24 mouse cellular contexts compared by ENCODE assay signal in genomic region chr15:97112452-97113200, GRCm38 (mm10). TPM values are rescaled to one million over a fixed set of nuclear protein-coding genes. Genes with fewer than 3 reads are reported as not detected.
DNase-seq lines count a peak whose midpoint lies in the region; ATAC-seq and TF ChIP-seq lines count a peak whose summit lies in the region.
"Had no signal": no experiment of that assay in that cellular context is flagged by ENCODE, and none has a peak within 500 bp of the region (broad histone marks: within the 10 kb centered on the region; RNA-seq: fewer than 3 reads in every experiment).

No protein-coding gene starts in this region.

- WGBS in liver, embryonic 11.5 days = 85% methylated on average over 19 of the region's 19 CpGs
- 85% methylated on average over 19 of the region's 19 CpGs for WGBS in liver, postnatal 0 days (ENCODE audit: insufficient replicate concordance)
- WGBS in limb, embryonic 14.5 days = 50% methylated on average over 19 of the region's 19 CpGs
- WGBS in hindbrain, embryonic 13.5 days = 88% methylated on average over 19 of the region's 19 CpGs

- no peak for TF ChIP-seq EP300 in liver, postnatal 0 days (IDR thresholded peaks at IDR 0.05; ENCODE audit: low read depth)

- no peak overlapping the region for H3K4me3 ChIP-seq in liver, embryonic 11.5 days (ENCODE audit: low read depth, low read length)
- H3K4me3 ChIP-seq in liver, postnatal 0 days (ENCODE audit: low read depth, low read length) = no peak overlapping the region
- H3K4me3 ChIP-seq in embryonic fibroblast, embryonic 13.5 days (ENCODE audit: insufficient read depth, low read length) = no peak overlapping the region
- no peak overlapping the region for H3K4me3 ChIP-seq in limb, embryonic 14.5 days (replicated peaks; ENCODE audit: low read length)
- no peak overlapping the region for H3K4me3 ChIP-seq in hindbrain, embryonic 13.5 days
- H3K4me3 ChIP-seq: heart, adult 2 months; layer of hippocampus, adult 2 months; liver, embryonic 13.5 days; lung, embryonic 15.5 days; midbrain, embryonic 12.5 days had no signal

- no peak overlapping the region for H3K4me2 ChIP-seq in liver, embryonic 11.5 days
- no peak overlapping the region for H3K4me2 ChIP-seq in liver, postnatal 0 days (ENCODE audit: low read depth, low read length)
- H3K4me2 ChIP-seq in limb, embryonic 14.5 days (replicated peaks; ENCODE audit: low read depth, low read length, severe bottlenecking) = no peak overlapping the region
- H3K4me2 ChIP-seq in hindbrain, embryonic 13.5 days = no peak overlapping the region
- H3K4me2 ChIP-seq: liver, embryonic 13.5 days; lung, embryonic 15.5 days; midbrain, embryonic 12.5 days had no signal

- DNase-seq in heart, adult 11 months = peak; percentile 58
- no peak for DNase-seq in heart, postnatal 14 days
- peak; percentile 26 for DNase-seq in liver, embryonic 11.5 days (ENCODE audit: low spot score)
- DNase-seq in liver, postnatal 0 days = no peak
- DNase-seq in limb, embryonic 14.5 days (ENCODE audit: low spot score) = peak; percentile 73
- DNase-seq: cerebellum, adult 2 months; forebrain, postnatal 0 days; gastrocnemius, postnatal 10 days; heart, adult 2 months; heart, postnatal 4 days; kidney, adult 11 months; layer of hippocampus, postnatal 36 days; liver, embryonic 13.5 days; lung, postnatal 4 days; spleen, adult 18-20 months; thymus, postnatal 25 days had no signal

- peaks cover 4% of the 10 kb centered on the region; the same call in 1 of the 2 replicates for H3K4me1 ChIP-seq in liver, embryonic 11.5 days (replicated peaks; ENCODE audit: control insufficient read depth, insufficient read depth, low read length)
- no peaks in the 10 kb centered on the region for H3K4me1 ChIP-seq in liver, postnatal 0 days (ENCODE audit: insufficient read depth)
- peaks cover 24% of the 10 kb centered on the region for H3K4me1 ChIP-seq in embryonic fibroblast, embryonic 13.5 days (ENCODE audit: control insufficient read depth, insufficient read depth, low read length)
- H3K4me1 ChIP-seq in limb, embryonic 14.5 days (ENCODE audit: control insufficient read depth, insufficient read depth, low read length) = peaks cover 25% of the 10 kb centered on the region
- H3K4me1 ChIP-seq in hindbrain, embryonic 13.5 days (replicated peaks) = no peaks in the 10 kb centered on the region
- H3K4me1 ChIP-seq: liver, embryonic 13.5 days; midbrain, embryonic 12.5 days had no signal

- no peak overlapping the region for H3K27ac ChIP-seq in liver, embryonic 11.5 days (ENCODE audit: low read depth, low read length)
- no peak overlapping the region for H3K27ac ChIP-seq in liver, postnatal 0 days (ENCODE audit: low read depth)
- peak overlapping the region; percentile 4; the same call in 1 of the 2 replicates for H3K27ac ChIP-seq in embryonic fibroblast, embryonic 13.5 days (ENCODE audit: insufficient read depth, low read length)
- H3K27ac ChIP-seq in limb, embryonic 14.5 days (replicated peaks; ENCODE audit: low read depth, low read length) = peak overlapping the region; percentile 63
- no peak overlapping the region for H3K27ac ChIP-seq in hindbrain, embryonic 13.5 days
- H3K27ac ChIP-seq: heart, adult 2 months; layer of hippocampus, adult 2 months; liver, embryonic 13.5 days; lung, embryonic 15.5 days; midbrain, embryonic 12.5 days had no signal

- no peaks in the 10 kb centered on the region for H3K9me3 ChIP-seq in liver, embryonic 11.5 days (ENCODE audit: control insufficient read depth, low read length)
- H3K9me3 ChIP-seq in liver, postnatal 0 days (ENCODE audit: low read length) = no peaks in the 10 kb centered on the region
- H3K9me3 ChIP-seq in limb, embryonic 14.5 days (ENCODE audit: control insufficient read depth, low read length) = no peaks in the 10 kb centered on the region
- H3K9me3 ChIP-seq in hindbrain, embryonic 13.5 days = no peaks in the 10 kb centered on the region
- H3K9me3 ChIP-seq: liver, embryonic 13.5 days; lung, embryonic 15.5 days; midbrain, embryonic 12.5 days had no signal

- ATAC-seq in liver, embryonic 11.5 days (replicated peaks; ENCODE audit: low FRiP score) = no peak
- no peak for ATAC-seq in liver, postnatal 0 days
- ATAC-seq in limb, embryonic 14.5 days (ENCODE audit: low FRiP score, low read depth) = peak; percentile 54; the same call in 1 of the 2 replicates
- ATAC-seq in frontal cortex, adult (ENCODE audit: low TSS enrichment) = no peak
- no peak for ATAC-seq in hindbrain, embryonic 13.5 days (ENCODE audit: low FRiP score)
- ATAC-seq: forebrain, postnatal 0 days; hindbrain, embryonic 16.5 days had no signal

- no peaks in the 10 kb centered on the region for H3K36me3 ChIP-seq in liver, embryonic 11.5 days (ENCODE audit: control insufficient read depth, insufficient read depth, low read length)
- H3K36me3 ChIP-seq in liver, postnatal 0 days (replicated peaks; ENCODE audit: insufficient read depth, low read length) = no peaks in the 10 kb centered on the region
- no peaks in the 10 kb centered on the region for H3K36me3 ChIP-seq in limb, embryonic 14.5 days (ENCODE audit: control insufficient read depth, insufficient read depth, low read length)
- no peaks in the 10 kb centered on the region for H3K36me3 ChIP-seq in hindbrain, embryonic 13.5 days
- H3K36me3 ChIP-seq: liver, embryonic 13.5 days; lung, embryonic 15.5 days; midbrain, embryonic 12.5 days had no signal

- H3K9ac ChIP-seq in liver, embryonic 11.5 days (ENCODE audit: low read depth, low read length) = no peak overlapping the region
- no peak overlapping the region for H3K9ac ChIP-seq in liver, postnatal 0 days (replicated peaks)
- no peak overlapping the region for H3K9ac ChIP-seq in limb, embryonic 14.5 days (ENCODE audit: low read depth, low read length, severe bottlenecking)
- H3K9ac ChIP-seq in hindbrain, embryonic 13.5 days = no peak overlapping the region
- H3K9ac ChIP-seq: forebrain, postnatal 0 days; liver, embryonic 13.5 days; lung, embryonic 15.5 days; midbrain, embryonic 12.5 days had no signal

- H3K27me3 ChIP-seq in liver, embryonic 11.5 days (replicated peaks; ENCODE audit: control insufficient read depth, insufficient read depth, low read length) = no peaks in the 10 kb centered on the region
- no peaks in the 10 kb centered on the region for H3K27me3 ChIP-seq in liver, postnatal 0 days (ENCODE audit: insufficient read depth, low read length)
- no peaks in the 10 kb centered on the region for H3K27me3 ChIP-seq in limb, embryonic 14.5 days (ENCODE audit: control insufficient read depth, insufficient read depth, low read length)
- H3K27me3 ChIP-seq in hindbrain, embryonic 13.5 days = no peaks in the 10 kb centered on the region
- H3K27me3 ChIP-seq: liver, embryonic 13.5 days; lung, embryonic 15.5 days; midbrain, embryonic 12.5 days had no signal

- no peak for TF ChIP-seq POLR2A in embryonic fibroblast, embryonic 13.5 days (IDR thresholded peaks at IDR 0.05; ENCODE audit: low read depth, low read length)
- no peak for TF ChIP-seq POLR2A in limb, embryonic 14.5 days (IDR thresholded peaks at IDR 0.05; ENCODE audit: borderline replicate concordance, extremely low read depth, insufficient read depth, insufficient read length)

- no peak for TF ChIP-seq CTCF in liver, postnatal 0 days (IDR thresholded peaks at IDR 0.05; ENCODE audit: low read depth)
- no peak for TF ChIP-seq CTCF in embryonic fibroblast, embryonic 13.5 days (IDR thresholded peaks at IDR 0.05; ENCODE audit: borderline replicate concordance, insufficient read depth, low read length)

- intact Hi-C loops in heart, postnatal 14 days (cut with DNase I) = no loop called here

RNA-seq across cellular contexts. Expression of gene Slc38a4, which starts 56.9 kb away (rescaled TPM):
- 10 to 100 TPM; 19.7 to 30.1 TPM for total RNA-seq in heart, postnatal 14 days (2021)
- polyA plus RNA-seq in liver, embryonic 11.5 days (2014; fragmentation: Nextera tagmentation; extraction: Ambion mirVana) = 74.8 and 84.2 TPM in 2 replicates
- polyA plus RNA-seq in liver, postnatal 0 days (2015; fragmentation: Nextera tagmentation; extraction: Ambion mirVana) = 295 and 302 TPM in 2 replicates
- 71.6 and 93.6 TPM in 2 replicates for polyA plus RNA-seq in embryonic fibroblast, embryonic 13.5 days (2011; ENCODE audit: insufficient read length, low read depth, missing spikeins)
- 80.0 and 101 TPM in 2 replicates for polyA plus RNA-seq in limb, embryonic 14.5 days (2012; rRNA removed)
- 111 and 118 TPM in 2 replicates for polyA plus RNA-seq in limb, embryonic 14.5 days (2014; fragmentation: Nextera tagmentation; extraction: Ambion mirVana)
- polyA plus RNA-seq in hindbrain, embryonic 13.5 days (2015; fragmentation: Nextera tagmentation; extraction: Ambion mirVana) = 5.1 and 6.2 TPM in 2 replicates
- total RNA-seq: common myeloid progenitor, adult 5-6 weeks had no signal

Comparison
In these comparisons a context has a peak if more than half of its experiments do, and no peak if none do; other contexts are left out.
1. DNase-seq: peak in heart, adult 11 months (single experiment), liver, embryonic 11.5 days (single experiment) and limb, embryonic 14.5 days (single experiment); none in heart, postnatal 14 days (0 of 2) and liver, postnatal 0 days (single experiment).
2. H3K27ac ChIP-seq: peak in embryonic fibroblast, embryonic 13.5 days (single experiment) and limb, embryonic 14.5 days (single experiment); none in liver, embryonic 11.5 days (single experiment), liver, postnatal 0 days (single experiment) and hindbrain, embryonic 13.5 days (single experiment).
3. RNA of gene Slc38a4, which starts 56.9 kb away (polyA plus RNA-seq): 295 to 302 TPM in liver, postnatal 0 days, 80.0 to 118 TPM in limb, embryonic 14.5 days, 71.6 to 93.6 TPM in embryonic fibroblast, embryonic 13.5 days and 74.8 to 84.2 TPM in liver, embryonic 11.5 days; 5.1 to 6.2 TPM in hindbrain, embryonic 13.5 days; every median in the first group is over 10 times any median in the second.